Mouse (Mus musculus): ENCODE measurements at regions not wholly inside any gene's neighbourhood (a gene's known extent, or its start where the extent isn't known, plus 50 kb on each side); places are given as distances from the start of the nearest gene placed in this dataset.

GRCm38 (mm10) chr9:101555011-101555673 is 303.5 kb upstream of the Ppp2r3a start:
- DNase-seq (ENCODE audit: low read depth, low spot score) = no peak

GRCm38 (mm10) chr9:101552789-101553188 is 301.2 kb upstream of the Ppp2r3a start:
- no peak for DNase-seq (ENCODE audit: low read depth, low spot score)

- DNase-seq (ENCODE audit: low read depth, low spot score) = no peak
Observed at GRCm38 (mm10) chr9:101551256-101551655, 299.7 kb upstream of the Ppp2r3a start.

- no peak for DNase-seq (ENCODE audit: low read depth, low spot score)
Observed at GRCm38 (mm10) chr9:101546213-101546832, 294.7 kb upstream of the Ppp2r3a start.

DNA sequence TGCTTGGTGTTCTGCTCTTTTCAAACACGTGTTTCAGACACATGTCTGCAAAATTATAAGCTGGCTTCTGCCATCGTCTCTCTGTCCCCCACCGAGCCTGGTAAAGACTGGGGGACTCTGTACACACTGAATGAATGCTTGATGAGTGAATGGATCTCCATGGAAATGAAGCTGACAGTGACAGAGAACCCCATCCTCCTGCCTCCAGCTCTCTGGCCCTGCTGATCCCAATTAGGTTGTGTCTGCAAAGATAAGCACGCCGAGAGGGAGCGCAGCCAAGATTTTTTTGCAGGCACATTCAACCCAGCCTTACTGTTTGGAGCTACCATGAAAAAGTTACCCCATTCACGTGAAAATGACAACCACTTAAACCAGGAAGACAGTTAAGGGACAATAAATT is 266.5 kb upstream of the Ppp2r3a start:
- no peak for DNase-seq (ENCODE audit: low read depth, low spot score)

DNA sequence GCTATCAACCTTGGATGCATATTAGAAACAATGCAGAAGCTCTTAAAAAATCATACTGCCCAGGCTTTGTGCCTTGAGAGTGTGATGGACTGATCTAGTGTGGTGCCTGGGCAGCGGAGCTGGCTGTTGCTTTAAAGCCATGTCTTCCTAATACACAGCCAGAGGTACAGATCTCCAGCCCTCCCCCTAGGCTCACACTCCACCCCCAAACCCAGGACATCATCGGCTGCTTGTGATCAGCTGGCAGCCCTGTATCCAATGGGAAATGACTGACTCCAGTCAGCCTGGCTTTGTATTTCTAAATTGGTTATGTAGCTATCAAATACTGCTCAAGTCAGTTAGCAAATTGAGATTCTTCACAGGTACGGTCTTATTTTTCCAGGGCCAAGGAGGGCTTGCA is 259.2 kb upstream of the Ppp2r3a start:
- DNase-seq (ENCODE audit: low read depth, low spot score) = no peak

DNA sequence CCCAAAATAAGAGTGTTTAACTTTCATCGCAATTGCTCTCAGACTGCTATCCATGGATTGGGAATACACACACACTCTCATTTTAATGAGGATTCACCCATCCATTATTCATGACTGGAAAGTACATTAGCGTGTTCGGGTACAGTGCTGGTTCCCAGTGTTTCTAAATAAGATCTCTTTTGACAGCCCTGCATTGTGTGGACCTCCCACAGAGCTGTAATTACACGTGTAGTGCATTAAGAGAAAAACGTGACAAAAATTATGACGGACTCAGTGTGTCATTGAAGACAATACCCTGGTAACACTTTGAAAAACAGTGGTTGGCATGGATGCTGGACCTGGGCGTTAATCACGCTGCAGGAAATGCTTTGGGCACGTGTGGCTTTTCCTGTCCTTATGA is 257.6 kb upstream of the Ppp2r3a start:
- DNase-seq (ENCODE audit: low read depth, low spot score) = no peak

DNA sequence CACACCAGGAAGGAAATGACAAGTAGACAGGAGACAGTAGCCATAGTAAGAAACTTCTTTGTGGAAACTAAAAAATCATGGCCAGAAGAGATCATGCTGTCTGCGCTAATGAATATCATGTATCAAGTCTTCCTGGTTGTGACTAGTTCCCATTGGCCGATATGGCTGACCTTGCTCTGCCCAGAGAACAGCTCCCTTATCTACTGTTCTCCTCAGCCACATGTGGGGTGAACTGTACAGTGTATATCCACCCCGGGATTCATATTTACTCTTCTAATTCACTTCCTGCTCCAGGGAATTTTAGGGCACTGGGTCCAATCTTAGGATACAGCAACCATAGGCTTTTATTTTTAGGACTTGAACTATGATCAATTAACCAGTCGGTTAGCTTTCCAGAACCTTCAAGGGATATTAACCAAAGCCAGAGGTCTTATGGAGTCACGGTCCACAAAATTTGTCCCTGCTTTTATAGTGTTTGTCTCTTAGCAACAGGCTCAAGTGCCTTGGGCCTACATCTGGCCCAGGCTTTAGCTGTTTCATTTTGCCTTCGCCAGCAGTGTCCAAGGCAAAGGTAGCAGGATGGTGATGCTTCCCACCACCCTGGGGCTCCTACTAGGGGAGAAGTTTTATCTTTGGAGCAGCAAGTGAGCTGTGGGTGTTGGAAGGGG is 255.6 kb upstream of the Ppp2r3a start:
- no peak for DNase-seq (ENCODE audit: low read depth, low spot score)

DNA sequence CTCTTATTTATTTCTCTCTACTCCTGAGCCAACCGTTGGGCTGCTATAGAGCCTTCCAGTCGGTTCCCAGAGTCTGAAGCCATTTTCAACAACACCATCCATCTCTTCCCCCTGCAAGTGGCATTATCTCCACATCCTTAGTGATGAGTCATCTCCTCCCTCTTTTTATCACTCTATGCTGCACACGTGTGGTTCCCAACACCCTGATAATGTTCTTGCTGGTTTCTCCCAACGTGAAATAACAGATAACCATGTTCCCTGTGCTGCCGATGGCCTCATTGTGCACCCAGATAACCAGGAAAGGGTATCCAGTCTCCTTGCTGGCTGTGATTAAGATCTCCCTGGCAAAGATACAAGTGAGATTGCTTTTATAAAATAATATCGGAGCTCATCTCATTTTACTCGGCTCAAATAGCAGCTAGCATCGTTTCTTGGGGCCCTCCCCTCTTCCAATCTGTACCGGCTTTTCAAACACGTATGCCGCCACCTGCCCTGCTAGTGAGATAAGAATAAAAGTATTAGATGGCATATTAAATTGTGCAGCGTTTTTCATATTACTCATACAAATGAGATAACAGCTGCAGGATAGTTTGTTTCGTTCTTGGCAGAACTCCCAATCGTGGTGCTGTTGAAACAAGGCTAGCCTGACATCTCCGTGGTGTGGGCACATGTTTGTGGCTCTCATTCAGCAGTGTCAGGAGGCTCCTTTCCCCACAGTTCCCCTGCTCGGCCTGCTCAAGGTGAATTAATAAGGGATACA is 250.3 kb upstream of the Ppp2r3a start:
- DNase-seq (ENCODE audit: low read depth, low spot score) = no peak

GRCm38 (mm10) chr9:101501036-101501435 is 249.4 kb upstream of the Ppp2r3a start:
- DNase-seq (ENCODE audit: low read depth, low spot score) = no peak

- DNase-seq (ENCODE audit: low read depth, low spot score) = no peak
Observed at GRCm38 (mm10) chr9:101498721-101499120, 247.1 kb upstream of the Ppp2r3a start.

- DNase-seq (ENCODE audit: low read depth, low spot score) = no peak
Observed at GRCm38 (mm10) chr9:101495768-101496167, 244.2 kb upstream of the Ppp2r3a start.

GRCm38 (mm10) chr9:101489013-101489412 is 237.4 kb upstream of the Ppp2r3a start:
- no peak for DNase-seq (ENCODE audit: low read depth, low spot score)

DNA sequence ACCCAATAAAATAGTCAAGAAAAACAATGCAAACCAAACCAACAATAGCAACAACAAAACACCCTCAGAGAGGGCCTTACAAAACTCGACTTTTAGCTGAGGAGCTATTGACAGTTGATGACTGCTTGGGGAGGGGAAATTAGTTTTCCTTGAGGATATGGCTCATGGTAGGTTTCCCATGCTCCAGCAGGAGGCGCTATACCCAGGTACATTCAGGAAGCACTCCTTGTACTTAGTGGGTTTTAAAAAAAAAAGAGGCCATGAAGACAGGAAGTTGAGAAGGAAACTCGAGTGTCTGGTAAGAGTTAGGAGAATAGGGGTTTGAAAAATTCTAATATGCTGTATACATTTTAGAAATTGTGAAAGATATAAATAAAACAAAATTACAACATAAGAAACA is 224.6 kb upstream of the Ppp2r3a start:
- no peak for DNase-seq (ENCODE audit: low read depth, low spot score)

DNA sequence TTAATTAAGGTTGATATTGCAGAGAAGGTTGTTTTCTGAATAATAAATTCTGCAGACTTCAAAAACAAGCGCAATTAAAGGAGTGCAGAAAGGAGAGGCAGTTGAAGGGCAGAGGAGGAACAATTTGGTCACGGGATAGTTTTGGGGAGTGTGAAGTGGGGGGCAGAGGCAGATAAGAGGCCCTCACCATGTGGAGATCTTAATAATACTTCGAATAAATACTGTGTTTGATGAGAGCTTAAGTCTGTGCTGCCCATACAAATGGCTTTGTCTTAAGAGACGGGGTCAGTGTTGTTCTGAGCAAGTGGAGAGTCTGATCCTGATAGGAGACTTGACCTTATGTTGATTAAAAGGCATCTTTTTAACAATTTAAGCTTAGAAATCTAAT is 221.5 kb upstream of the Ppp2r3a start:
- no peak for DNase-seq (ENCODE audit: low read depth, low spot score)

- no peak for DNase-seq (ENCODE audit: low read depth, low spot score)
Observed at GRCm38 (mm10) chr9:101472101-101473073, 220.8 kb upstream of the Ppp2r3a start.

GRCm38 (mm10) chr9:101471665-101472064 is 220.1 kb upstream of the Ppp2r3a start:
- no peak for DNase-seq (ENCODE audit: low read depth, low spot score)

DNA sequence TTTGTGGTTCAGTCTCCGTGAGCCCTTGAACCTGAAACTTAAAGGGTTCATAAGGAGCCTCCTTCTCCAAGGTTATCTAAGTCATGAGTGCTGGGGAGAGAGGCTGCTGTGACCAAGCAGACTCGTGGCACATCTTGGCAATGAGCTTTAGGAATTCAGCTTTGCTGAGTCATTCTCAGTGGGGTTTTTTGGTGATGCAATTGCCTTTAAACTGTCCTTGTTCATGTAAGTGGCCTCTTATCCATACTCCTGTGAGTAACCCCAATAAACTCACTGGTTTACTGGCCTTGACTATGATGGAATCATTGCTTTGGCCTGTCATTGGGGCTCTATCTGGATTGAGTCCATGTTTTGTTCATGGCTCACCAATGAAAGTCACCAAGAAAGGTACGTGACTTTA is 218.2 kb upstream of the Ppp2r3a start:
- no peak for DNase-seq (ENCODE audit: low read depth, low spot score)

GRCm38 (mm10) chr9:101464727-101465427 is 213.3 kb upstream of the Ppp2r3a start:
- DNase-seq (ENCODE audit: low read depth, low spot score) = no peak

DNA sequence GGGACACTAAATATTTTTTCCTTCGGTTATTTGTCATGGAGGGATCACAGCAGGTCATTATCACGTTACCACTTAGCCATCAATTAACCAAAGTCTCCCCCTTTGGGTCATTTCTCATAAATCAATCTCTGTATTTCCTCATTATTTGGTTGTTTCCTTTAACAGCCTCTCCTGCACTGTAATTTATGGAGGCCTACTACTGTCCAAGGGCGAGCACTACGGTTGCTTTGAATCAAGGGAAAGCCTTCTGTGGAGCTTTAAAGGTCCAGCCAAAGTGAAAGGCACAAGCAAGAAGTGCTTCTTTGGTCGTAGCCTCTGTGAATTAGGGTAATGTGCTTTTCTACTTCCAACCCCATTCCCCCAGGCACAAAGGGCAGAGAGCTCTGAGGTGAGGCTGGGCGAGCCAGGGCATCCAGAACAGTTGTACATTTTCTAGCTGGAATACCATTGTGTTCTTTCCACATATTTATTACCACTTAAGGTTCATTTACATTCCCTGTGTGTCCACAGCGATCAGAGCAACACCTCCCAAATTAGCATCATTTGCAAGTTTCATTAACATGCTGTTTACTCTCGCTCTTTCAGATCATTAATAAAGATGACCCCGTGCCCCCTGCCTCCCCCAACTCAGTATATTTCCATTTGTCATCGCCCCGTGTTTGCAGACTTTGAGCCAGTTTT is 207.5 kb upstream of the Ppp2r3a start:
- no peak for DNase-seq (ENCODE audit: low read depth, low spot score)
